Mouse (Mus musculus) cerebellum, adult 2 months (tissue): Measurements from ENCODE around the gene Immt.

Experiments
- CTCF ChIP-seq: fragments of 200-500 bp; IDR thresholded peaks from 2 replicates; pipeline ENCODE4 v1.5.1; 2011; ENCODE audit warnings: low read depth, mild to moderate bottlenecking, control low read depth, low read length, moderate library complexity, borderline replicate concordance; ENCODE audit not compliant: insufficient read depth
- POLR2A ChIP-seq: fragments of 200-500 bp; IDR thresholded peaks from 2 replicates; pipeline ENCODE4 v1.6.1; 2011; ENCODE audit warnings: low read length, control low read depth, borderline replicate concordance; ENCODE audit not compliant: insufficient read depth

DNA sequence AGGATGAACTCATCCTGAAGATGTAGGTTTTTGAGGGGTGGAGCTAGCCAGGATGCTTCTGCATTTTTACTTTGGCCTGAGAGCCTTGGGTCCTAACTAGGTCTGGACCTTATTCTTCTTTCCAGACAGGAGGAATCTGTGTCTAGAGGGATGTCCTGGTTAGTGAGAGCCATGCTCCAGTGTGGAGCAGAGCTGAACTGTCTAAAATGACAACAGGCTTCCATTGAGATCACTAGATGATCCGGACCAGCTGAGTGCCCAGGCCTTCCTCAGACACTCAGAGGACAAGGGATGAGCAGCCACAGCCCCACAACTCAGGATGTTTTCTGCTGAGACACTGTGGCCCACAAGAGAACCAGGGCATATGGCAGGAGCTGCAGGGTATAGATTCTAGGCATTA lies 27.5 kb upstream of the Immt start:
- no peak for TF ChIP-seq CTCF
- TF ChIP-seq POLR2A: no peak
